Mouse (Mus musculus): Measurements from ENCODE around the gene Tmem200a. TPM values are rescaled to one million over a fixed set of nuclear protein-coding genes. Genes with fewer than 3 reads are reported as not detected.

The Tmem200a gene
- total and polyA plus RNA-seq, 3 experiments = not detected

DNA sequence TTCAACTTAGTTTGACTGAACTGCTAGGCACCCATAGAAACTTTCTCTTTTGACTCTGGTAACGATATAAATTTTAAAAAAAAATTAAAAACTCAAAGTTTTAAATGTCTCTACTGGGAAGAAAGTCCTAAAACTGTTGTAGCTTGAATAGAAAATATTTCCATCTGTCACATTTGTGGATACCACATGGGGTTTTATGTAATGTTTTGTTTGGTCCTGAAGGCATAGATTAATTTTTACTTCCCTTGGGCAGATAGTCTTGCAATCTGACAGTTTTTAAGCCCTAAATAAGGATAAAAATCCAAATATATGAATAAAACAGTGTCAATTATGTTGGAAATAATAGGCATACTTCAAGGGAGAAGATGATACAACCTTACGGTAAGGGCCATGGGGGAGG lies 78.0 kb downstream of the Tmem200a start:
- no peaks in the 10 kb centered on the region for H3K27me3 ChIP-seq (replicated peaks)
- in situ Hi-C loops (cut with MboI; ENCODE audit: low pct_ligation_motif_present, low pct_unique_long_range_greater_than_20kb, low sequenced_read_pairs) (no loop called here), dilution Hi-C loops (cut with MboI; ENCODE audit: extremely low pct_ligation_motif_present, extremely low pct_unique_long_range_greater_than_20kb, low sequenced_read_pairs) (no loop called here)
- no peaks in the 10 kb centered on the region for H3K9me3 ChIP-seq (replicated peaks; ENCODE audit: low read length)
- no peak overlapping the region for H3K9ac ChIP-seq (ENCODE audit: insufficient read depth, low read depth)
- no peak overlapping the region for H3K27ac ChIP-seq (ENCODE audit: insufficient read depth, low read depth)
- no peaks in the 10 kb centered on the region for H3K4me1 ChIP-seq (ENCODE audit: control insufficient read depth in 1 of 2, insufficient read depth in 2 of 2)
- DNase-seq (ENCODE audit: extremely low read depth) = no peak
- H3K79me2 ChIP-seq (replicated peaks; ENCODE audit: control insufficient read depth, extremely low read depth, insufficient read depth, poor library complexity, severe bottlenecking) = no peaks in the 10 kb centered on the region
- TF ChIP-seq POLR2A (IDR thresholded peaks at IDR 0.05; ENCODE audit: low read depth, low read length) (no peak), JUND (conservative IDR thresholded peaks at IDR 0.05; ENCODE audit: low read depth, low read length) (no peak), NELFE (IDR thresholded peaks at IDR 0.05; ENCODE audit: low read depth, low read length) (no peak), CHD1 (IDR thresholded peaks at IDR 0.05; ENCODE audit: low read depth, low read length) (no peak), NRF1 (IDR thresholded peaks at IDR 0.05; ENCODE audit: low read depth, low read length) (no peak), ZC3H11A (IDR thresholded peaks at IDR 0.05; ENCODE audit: low read depth, low read length) (no peak), IRF4 (IDR thresholded peaks at IDR 0.05; ENCODE audit: low read depth, low read length) (no peak), HCFC1 (IDR thresholded peaks at IDR 0.05; ENCODE audit: low read depth, low read length) (no peak), USF2 (conservative IDR thresholded peaks at IDR 0.05; ENCODE audit: low read depth, low read length) (no peak), CTCF (conservative IDR thresholded peaks at IDR 0.05 in 1 of 2, IDR thresholded peaks at IDR 0.05 in 1 of 2; ENCODE audit: low read depth in 2 of 2, low read length in 2 of 2) (no peak), BHLHE40 (IDR thresholded peaks at IDR 0.05; ENCODE audit: low read depth, low read length) (no peak), MYC (IDR thresholded peaks at IDR 0.05; ENCODE audit: low read depth, low read length) (no peak), RAD21 (IDR thresholded peaks at IDR 0.05; ENCODE audit: low read depth, low read length) (no peak), EP300 (IDR thresholded peaks at IDR 0.05; ENCODE audit: low read length) (no peak)
- H3K36me3 ChIP-seq (replicated peaks in 1 of 2; ENCODE audit: control insufficient read depth in 1 of 2, insufficient read depth in 1 of 2, low read length in 1 of 2) = no peaks in the 10 kb centered on the region
- H3K4me3 ChIP-seq (replicated peaks in 1 of 3; ENCODE audit: low read depth in 2 of 3, low read length in 2 of 3, poor library complexity in 1 of 3) = no peak overlapping the region
- H3K4me2 ChIP-seq (ENCODE audit: insufficient read depth, low read depth, poor library complexity, severe bottlenecking) = no peak overlapping the region

DNA sequence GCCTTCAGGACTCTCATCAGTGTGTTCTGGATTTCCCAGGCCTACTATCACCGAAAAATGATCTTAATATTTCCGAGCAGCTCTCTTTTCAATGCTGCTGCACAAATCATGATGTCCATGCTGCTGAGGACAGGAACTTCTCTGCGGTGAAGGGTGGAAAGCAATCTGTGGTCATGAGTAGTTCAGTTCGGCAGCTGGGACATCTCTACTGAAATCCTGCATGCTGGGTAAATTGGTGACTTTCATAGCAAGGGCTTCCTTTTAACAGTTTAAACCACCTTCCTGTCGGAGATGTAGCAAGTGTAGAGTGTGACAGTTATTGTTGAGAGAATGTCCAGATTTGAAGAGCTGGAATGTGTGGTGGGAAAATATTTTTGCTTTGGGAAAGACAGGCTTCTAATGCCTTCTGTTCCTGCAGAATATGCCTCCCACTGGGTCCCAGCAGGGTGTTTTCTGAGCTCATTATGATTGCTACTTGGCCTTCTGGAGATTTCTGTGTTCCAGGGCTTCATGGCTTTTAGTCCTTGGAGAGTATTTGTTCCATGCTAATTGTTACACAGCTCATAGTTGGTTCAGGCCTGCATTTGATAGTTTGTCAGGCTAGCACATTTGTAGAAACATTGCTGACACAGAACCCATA lies 79.4 kb downstream of the Tmem200a start:
- H3K9me3 ChIP-seq (replicated peaks; ENCODE audit: low read length) = no peaks in the 10 kb centered on the region
- H3K79me2 ChIP-seq (replicated peaks; ENCODE audit: control insufficient read depth, extremely low read depth, insufficient read depth, poor library complexity, severe bottlenecking) = no peaks in the 10 kb centered on the region
- H3K27me3 ChIP-seq (replicated peaks) = no peaks in the 10 kb centered on the region
- dilution Hi-C loops (cut with MboI; ENCODE audit: extremely low pct_ligation_motif_present, extremely low pct_unique_long_range_greater_than_20kb, low sequenced_read_pairs) (no loop called here), in situ Hi-C loops (cut with MboI; ENCODE audit: low pct_ligation_motif_present, low pct_unique_long_range_greater_than_20kb, low sequenced_read_pairs) (no loop called here)
- no peak overlapping the region for H3K4me2 ChIP-seq (ENCODE audit: insufficient read depth, low read depth, poor library complexity, severe bottlenecking)
- no peak overlapping the region for H3K4me3 ChIP-seq (replicated peaks in 1 of 3; ENCODE audit: low read depth in 2 of 3, low read length in 2 of 3, poor library complexity in 1 of 3)
- no peak overlapping the region for H3K27ac ChIP-seq (ENCODE audit: insufficient read depth, low read depth)
- no peaks in the 10 kb centered on the region for H3K36me3 ChIP-seq (replicated peaks in 1 of 2; ENCODE audit: control insufficient read depth in 1 of 2, insufficient read depth in 1 of 2, low read length in 1 of 2)
- no peaks in the 10 kb centered on the region for H3K4me1 ChIP-seq (ENCODE audit: control insufficient read depth in 1 of 2, insufficient read depth in 2 of 2)
- no peak for DNase-seq (ENCODE audit: extremely low read depth)
- TF ChIP-seq PAX5 (IDR thresholded peaks at IDR 0.05; ENCODE audit: low read length) (no peak), CHD1 (IDR thresholded peaks at IDR 0.05; ENCODE audit: low read depth, low read length) (no peak), MEF2A (IDR thresholded peaks at IDR 0.05; ENCODE audit: borderline replicate concordance, low read depth, low read length) (no peak), ELF1 (IDR thresholded peaks at IDR 0.05; ENCODE audit: low read depth, low read length) (no peak)
- H3K9ac ChIP-seq (ENCODE audit: insufficient read depth, low read depth) = no peak overlapping the region

Data from CH12.LX (cell line).